Mouse (Mus musculus): ENCODE measurements around the gene Lrrc8b. TPM values are rescaled to one million over a fixed set of nuclear protein-coding genes. Genes with fewer than 3 reads are reported as not detected.

Gene Lrrc8b
- polyA plus RNA-seq, 1 experiment from 2014 or later: 2.6 TPM

- H3K4me2 ChIP-seq: peak within 1 kb of the TSS; percentile 98
- H3K27ac ChIP-seq (replicated peaks): peak within 1 kb of the TSS; percentile 87
- peaks cover 62% of the 10 kb centered on the region for H3K4me1 ChIP-seq (replicated peaks)
- H3K36me3 ChIP-seq (replicated peaks): 0 out of 2 replicates have a peak, but pooled peaks cover 4% of the 10 kb centered on the region
- WGBS (ENCODE audit: insufficient replicate concordance): under 1% methylated on average over 93 of the region's 93 CpGs
- peak within 1 kb of the TSS; percentile 93 for H3K9ac ChIP-seq
- peaks cover 10% of the 10 kb centered on the region for H3K27me3 ChIP-seq
- H3K4me3 ChIP-seq (replicated peaks): peak within 1 kb of the TSS; percentile 87
- peak; percentile 95 for ATAC-seq (ENCODE audit: insufficient read depth)
- H3K9me3 ChIP-seq (replicated peaks): no peaks in the 10 kb centered on the region
Measured at GRCm38 (mm10) chr5:105519096-105519975, 103.8 kb downstream of the Lrrc8b start, which contains the start of gene Lrrc8c. TSS of gene Lrrc8c (plus strand) at chr5:105519388.

GRCm38 (mm10) chr5:105519976-105520300 lies 104.4 kb downstream of the Lrrc8b start:
- Histone ChIP-seq H3K36me3 (replicated peaks) (peaks cover 9% of the 10 kb centered on the region; the same call in 1 of the 2 replicates), H3K4me1 (replicated peaks) (peaks cover 68% of the 10 kb centered on the region), H3K27me3 (peaks cover 10% of the 10 kb centered on the region), H3K9me3 (replicated peaks) (no peaks in the 10 kb centered on the region), H3K4me2 (peak overlapping the region; percentile 98), H3K27ac (replicated peaks) (peak overlapping the region; percentile 87), H3K9ac (peak overlapping the region; percentile 93), H3K4me3 (replicated peaks) (peak overlapping the region; percentile 87)
- ATAC-seq (ENCODE audit: insufficient read depth): no peak
- WGBS (ENCODE audit: insufficient replicate concordance): 12% methylated on average over 5 of the region's 5 CpGs

GRCm38 (mm10) chr5:105520442-105520965 lies 104.9 kb downstream of the Lrrc8b start:
- H3K27me3 ChIP-seq: peaks cover 10% of the 10 kb centered on the region
- no peak for ATAC-seq (ENCODE audit: insufficient read depth)
- H3K9ac ChIP-seq: peak overlapping the region; percentile 93
- peak overlapping the region; percentile 87 for H3K27ac ChIP-seq (replicated peaks)
- peak overlapping the region; percentile 98 for H3K4me2 ChIP-seq
- peak overlapping the region; percentile 87 for H3K4me3 ChIP-seq (replicated peaks)
- 26% methylated on average over 9 of the region's 9 CpGs for WGBS (ENCODE audit: insufficient replicate concordance)
- peaks cover 73% of the 10 kb centered on the region for H3K4me1 ChIP-seq (replicated peaks)
- H3K9me3 ChIP-seq (replicated peaks): no peaks in the 10 kb centered on the region
- peaks cover 9% of the 10 kb centered on the region; the same call in 1 of the 2 replicates for H3K36me3 ChIP-seq (replicated peaks)

GRCm38 (mm10) chr5:105523452-105523851 lies 107.9 kb downstream of the Lrrc8b start:
- no peaks in the 10 kb centered on the region for H3K9me3 ChIP-seq (replicated peaks)
- peaks cover 95% of the 10 kb centered on the region for H3K4me1 ChIP-seq (replicated peaks)
- peak overlapping the region; percentile 26 for H3K4me3 ChIP-seq (replicated peaks)
- H3K9ac ChIP-seq: peak overlapping the region; percentile 28
- H3K27me3 ChIP-seq: no peaks in the 10 kb centered on the region
- 16% methylated on average over 3 of the region's 3 CpGs for WGBS (ENCODE audit: insufficient replicate concordance)
- ATAC-seq (ENCODE audit: insufficient read depth): peak; percentile 46
- peak overlapping the region; percentile 87 for H3K27ac ChIP-seq (replicated peaks)
- H3K36me3 ChIP-seq (replicated peaks): peaks cover 15% of the 10 kb centered on the region
- peak overlapping the region; percentile 60 for H3K4me2 ChIP-seq

- no peak for ATAC-seq (ENCODE audit: insufficient read depth)
- Histone ChIP-seq H3K27ac (replicated peaks) (peak overlapping the region; percentile 87), H3K36me3 (replicated peaks) (peaks cover 15% of the 10 kb centered on the region), H3K9ac (no peak overlapping the region), H3K9me3 (replicated peaks) (no peaks in the 10 kb centered on the region), H3K27me3 (no peaks in the 10 kb centered on the region), H3K4me1 (replicated peaks) (peaks cover 90% of the 10 kb centered on the region), H3K4me3 (replicated peaks) (no peak overlapping the region), H3K4me2 (peak overlapping the region; percentile 60)
- 64% methylated on average over 12 of the region's 12 CpGs for WGBS (ENCODE audit: insufficient replicate concordance)
Measured at GRCm38 (mm10) chr5:105525004-105525403, 109.4 kb downstream of the Lrrc8b start.

GRCm38 (mm10) chr5:105526107-105526645 lies 110.6 kb downstream of the Lrrc8b start:
- Histone ChIP-seq H3K27ac (replicated peaks) (peak overlapping the region; percentile 25; the same call in 1 of the 2 replicates), H3K9ac (no peak overlapping the region), H3K27me3 (no peaks in the 10 kb centered on the region), H3K4me3 (replicated peaks) (no peak overlapping the region), H3K4me2 (no peak overlapping the region), H3K9me3 (replicated peaks) (no peaks in the 10 kb centered on the region), H3K4me1 (replicated peaks) (peaks cover 79% of the 10 kb centered on the region), H3K36me3 (replicated peaks) (peaks cover 15% of the 10 kb centered on the region)
- WGBS (ENCODE audit: insufficient replicate concordance): 25% methylated on average over 4 of the region's 4 CpGs
- ATAC-seq (ENCODE audit: insufficient read depth): no peak

GRCm38 (mm10) chr5:105526766-105527165 lies 111.2 kb downstream of the Lrrc8b start:
- no peaks in the 10 kb centered on the region for H3K27me3 ChIP-seq
- 72% methylated on average over 9 of the region's 9 CpGs for WGBS (ENCODE audit: insufficient replicate concordance)
- no peak for ATAC-seq (ENCODE audit: insufficient read depth)
- H3K36me3 ChIP-seq (replicated peaks): peaks cover 18% of the 10 kb centered on the region
- H3K4me2 ChIP-seq: 0 out of 2 replicates have a peak overlapping the region, but pooled peaks have one; percentile 45
- H3K4me3 ChIP-seq (replicated peaks): no peak overlapping the region
- H3K9ac ChIP-seq: no peak overlapping the region
- H3K27ac ChIP-seq (replicated peaks): peak overlapping the region; percentile 75
- no peaks in the 10 kb centered on the region for H3K9me3 ChIP-seq (replicated peaks)
- H3K4me1 ChIP-seq (replicated peaks): peaks cover 74% of the 10 kb centered on the region

- Histone ChIP-seq H3K9me3 (replicated peaks) (no peaks in the 10 kb centered on the region), H3K4me2 (peak overlapping the region; percentile 45), H3K4me3 (replicated peaks) (0 out of 2 replicates have a peak overlapping the region, but pooled peaks have one; percentile 14), H3K4me1 (replicated peaks) (peaks cover 65% of the 10 kb centered on the region), H3K27me3 (no peaks in the 10 kb centered on the region), H3K27ac (replicated peaks) (peak overlapping the region; percentile 75), H3K36me3 (replicated peaks) (peaks cover 19% of the 10 kb centered on the region), H3K9ac (peak overlapping the region; percentile 26; the same call in 1 of the 2 replicates)
- ATAC-seq (ENCODE audit: insufficient read depth): peak; percentile 78
- 41% methylated on average over 23 of the region's 23 CpGs for WGBS (ENCODE audit: insufficient replicate concordance)
Measured at GRCm38 (mm10) chr5:105527477-105528331, 112.1 kb downstream of the Lrrc8b start.

GRCm38 (mm10) chr5:105530576-105530975 lies 115.0 kb downstream of the Lrrc8b start:
- peaks cover 44% of the 10 kb centered on the region for H3K4me1 ChIP-seq (replicated peaks)
- no peak overlapping the region for H3K27ac ChIP-seq (replicated peaks)
- H3K9ac ChIP-seq: no peak overlapping the region
- no peak for ATAC-seq (ENCODE audit: insufficient read depth)
- H3K4me3 ChIP-seq (replicated peaks): no peak overlapping the region
- 77% methylated on average over 6 of the region's 6 CpGs for WGBS (ENCODE audit: insufficient replicate concordance)
- H3K27me3 ChIP-seq: no peaks in the 10 kb centered on the region
- peaks cover 18% of the 10 kb centered on the region for H3K36me3 ChIP-seq (replicated peaks)
- H3K9me3 ChIP-seq (replicated peaks): no peaks in the 10 kb centered on the region
- H3K4me2 ChIP-seq: no peak overlapping the region

- ATAC-seq (ENCODE audit: insufficient read depth): no peak
- no peaks in the 10 kb centered on the region for H3K27me3 ChIP-seq
- no peak overlapping the region for H3K27ac ChIP-seq (replicated peaks)
- H3K9me3 ChIP-seq (replicated peaks): no peaks in the 10 kb centered on the region
- 82% methylated on average over 3 of the region's 3 CpGs for WGBS (ENCODE audit: insufficient replicate concordance)
- H3K9ac ChIP-seq: no peak overlapping the region
- no peak overlapping the region for H3K4me3 ChIP-seq (replicated peaks)
- no peak overlapping the region for H3K4me2 ChIP-seq
- H3K4me1 ChIP-seq (replicated peaks): peaks cover 15% of the 10 kb centered on the region
- H3K36me3 ChIP-seq (replicated peaks): peaks cover 34% of the 10 kb centered on the region
Measured at GRCm38 (mm10) chr5:105535186-105535585, 119.6 kb downstream of the Lrrc8b start.

All from liver, embryonic 15.5 days (tissue).